ENCODE assay signal across 8 mouse cellular contexts in the genomic region with DNA sequence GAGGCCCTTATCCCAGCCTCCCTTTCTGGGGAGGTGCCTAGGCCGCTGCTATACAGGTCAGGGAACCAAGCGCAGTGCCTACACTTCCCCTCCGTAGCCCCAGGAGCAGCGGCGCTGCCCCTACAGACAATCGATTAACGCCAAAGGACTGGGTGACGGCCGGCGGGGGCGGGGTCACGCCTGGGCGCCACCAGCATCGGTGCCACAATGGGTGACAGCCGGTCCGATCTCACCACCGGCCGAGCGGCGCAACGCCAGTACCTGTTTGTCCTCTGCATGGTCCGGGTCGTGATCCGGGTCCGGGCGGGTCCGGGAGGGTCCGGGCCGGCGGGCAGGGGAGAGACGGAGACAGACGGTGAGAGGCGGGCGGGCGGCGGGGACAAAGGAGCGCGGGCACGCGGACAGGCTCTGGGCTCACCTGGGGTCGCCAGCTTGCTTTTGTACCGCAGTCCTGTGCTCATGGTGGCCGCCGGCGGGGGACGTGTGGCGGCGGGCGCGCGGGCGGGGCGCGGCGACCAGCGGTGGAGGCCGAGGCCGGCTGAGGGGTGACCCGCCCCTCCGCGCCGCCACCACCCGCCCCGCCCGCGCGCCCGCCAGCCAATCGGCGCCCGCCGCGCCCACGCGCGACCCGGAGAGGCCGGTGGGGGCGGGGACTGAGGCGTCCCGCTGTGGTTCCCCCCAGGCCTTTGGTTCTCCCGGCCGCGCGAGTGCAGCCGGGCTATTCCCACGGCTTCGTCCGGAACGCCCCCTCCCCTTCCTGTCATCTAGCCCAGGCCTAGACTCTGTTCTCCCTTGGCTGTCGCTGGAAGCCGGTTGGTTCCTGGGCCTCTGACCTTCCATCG. TPM values are rescaled to one million over a fixed set of nuclear protein-coding genes. Genes with fewer than 3 reads are reported as not detected.
DNase-seq lines count a peak whose midpoint lies in the region; ATAC-seq and TF ChIP-seq lines count a peak whose summit lies in the region.

A gene (minus strand): TSS at position 565 of the 842 bp plus-strand sequence.

- in situ Hi-C loops in ES-E14 (cut with MboI; ENCODE audit: low sequenced_read_pairs in 2 of 2, unreplicated experiment in 2 of 2) = loop anchor here in 1 of 2 experiments (10.0 kb wide), 1 partner anchor 165 kb away; no protein-coding TSS in a partner anchor

- peak within 1 kb of the TSS; percentile 98 for H3K4me2 ChIP-seq in heart, embryonic 14.5 days (ENCODE audit: low read length)
- H3K4me2 ChIP-seq in liver, embryonic 14.5 days (ENCODE audit: low read depth) = peak within 1 kb of the TSS; percentile 72
- H3K4me2 ChIP-seq in neural tube, embryonic 11.5 days (ENCODE audit: low read depth) = peak within 1 kb of the TSS; percentile 82

- no peaks in the 10 kb centered on the region for H3K36me3 ChIP-seq in ES-E14 (ENCODE audit: control insufficient read depth, insufficient read depth, low read length, poor library complexity, severe bottlenecking)
- no peaks in the 10 kb centered on the region for H3K36me3 ChIP-seq in erythroblast, embryonic 14.5 days (ENCODE audit: control insufficient read depth)
- H3K36me3 ChIP-seq in heart, embryonic 14.5 days (ENCODE audit: control insufficient read depth, insufficient read depth, low read length) = no peaks in the 10 kb centered on the region
- no peaks in the 10 kb centered on the region for H3K36me3 ChIP-seq in liver, embryonic 14.5 days (replicated peaks; ENCODE audit: control insufficient read depth, insufficient read depth, low read depth)
- 0 out of 2 replicates have a peak, but pooled peaks cover under 1% of the 10 kb centered on the region for H3K36me3 ChIP-seq in neural tube, embryonic 11.5 days (ENCODE audit: control insufficient read depth, insufficient read depth, low read length)

- H3K27me3 ChIP-seq in erythroblast, embryonic 14.5 days (ENCODE audit: control insufficient read depth) = peaks cover 83% of the 10 kb centered on the region
- peaks cover 55% of the 10 kb centered on the region for H3K27me3 ChIP-seq in heart, embryonic 14.5 days (ENCODE audit: control insufficient read depth, insufficient read depth, low read length)
- H3K27me3 ChIP-seq in liver, embryonic 14.5 days (ENCODE audit: control insufficient read depth, insufficient read depth, low read length) = peaks cover 66% of the 10 kb centered on the region
- peaks cover 31% of the 10 kb centered on the region for H3K27me3 ChIP-seq in neural tube, embryonic 11.5 days (ENCODE audit: control insufficient read depth, insufficient read depth, low read length)

- TF ChIP-seq CTCF in bone marrow macrophage, adult 2 months (IDR thresholded peaks at IDR 0.05; ENCODE audit: low read depth, low read length) = no peak
- TF ChIP-seq CTCF in liver, embryonic 14.5 days (IDR thresholded peaks at IDR 0.05; ENCODE audit: low read depth) = no peak

- no peak for TF ChIP-seq POLR2A in bone marrow macrophage, adult 2 months (IDR thresholded peaks at IDR 0.05; ENCODE audit: borderline replicate concordance, low read depth, low read length)

- H3K4me1 ChIP-seq in ES-E14 (ENCODE audit: control insufficient read depth in 2 of 2, insufficient read depth in 2 of 2, low read length in 2 of 2, poor library complexity in 1 of 2) = no peaks in the 10 kb centered on the region
- peaks cover 4% of the 10 kb centered on the region; the same call in 1 of the 2 replicates for H3K4me1 ChIP-seq in bone marrow macrophage, adult 2 months (ENCODE audit: control insufficient read depth, insufficient read depth, low read length)
- H3K4me1 ChIP-seq in erythroblast, embryonic 14.5 days (ENCODE audit: control insufficient read depth) = peaks cover 18% of the 10 kb centered on the region
- H3K4me1 ChIP-seq in heart, embryonic 14.5 days (ENCODE audit: control insufficient read depth in 2 of 2, insufficient read depth in 2 of 2, low read length in 2 of 2) = peaks cover 11 to 20% of the 10 kb centered on the region in 2 experiments; a peak in 3 of 4 replicates
- no peaks in the 10 kb centered on the region; a peak in 1 of 4 replicates for H3K4me1 ChIP-seq in liver, embryonic 14.5 days (replicated peaks; ENCODE audit: control insufficient read depth in 2 of 2, insufficient read depth in 2 of 2, low read length in 1 of 2)
- H3K4me1 ChIP-seq in neural tube, embryonic 11.5 days (ENCODE audit: control insufficient read depth, insufficient read depth, low read length) = peaks cover 24% of the 10 kb centered on the region

- WGBS in heart, embryonic 14.5 days = under 1% methylated on average over 48 of the region's 93 CpGs
- WGBS in liver, embryonic 14.5 days (ENCODE audit: insufficient replicate concordance) = under 1% methylated on average over 84 of the region's 93 CpGs
- WGBS in neural tube, embryonic 11.5 days = under 1% methylated on average over 55 of the region's 93 CpGs

- ATAC-seq in heart, embryonic 14.5 days (ENCODE audit: insufficient number of reproducible peaks, insufficient read depth, low FRiP score, low read depth) = peak; percentile 60
- ATAC-seq in liver, embryonic 14.5 days (ENCODE audit: insufficient read depth) = peak; percentile 39
- peak; percentile 64 for ATAC-seq in neural tube, embryonic 11.5 days (ENCODE audit: insufficient read depth, low FRiP score, low TSS enrichment)
- ATAC-seq in inflammation-experienced regulatory T-cells, adult 6 months = no peak

- H3K9ac ChIP-seq in ES-E14 (ENCODE audit: insufficient read depth, low read depth, low read length, poor library complexity, severe bottlenecking) = 0 out of 2 replicates have a peak within 1 kb of the TSS, but pooled peaks have one; percentile 21
- H3K9ac ChIP-seq in heart, embryonic 14.5 days (ENCODE audit: low read length) = peak within 1 kb of the TSS; percentile 80
- H3K9ac ChIP-seq in liver, embryonic 14.5 days (replicated peaks) = no peak within 1 kb of the TSS
- peak within 1 kb of the TSS; percentile 90 for H3K9ac ChIP-seq in neural tube, embryonic 11.5 days (ENCODE audit: low read length)

- DNase-seq in ES-E14 (ENCODE audit: low read depth, low spot score) = no peak
- DNase-seq in kidney, postnatal 14 days = peak; percentile 81
- DNase-seq in liver, embryonic 14.5 days (ENCODE audit: low read depth in 3 of 3, low spot score in 3 of 3) = no peak
- DNase-seq in neural tube, embryonic 11.5 days (ENCODE audit: low spot score) = peak; percentile 73

- no peak within 1 kb of the TSS for H3K27ac ChIP-seq in ES-E14 (ENCODE audit: insufficient read depth, low read depth, low read length, poor library complexity, severe bottlenecking)
- H3K27ac ChIP-seq in bone marrow macrophage, adult 2 months (ENCODE audit: insufficient read depth, low read depth, low read length) = no peak within 1 kb of the TSS
- no peak within 1 kb of the TSS for H3K27ac ChIP-seq in heart, embryonic 14.5 days (replicated peaks in 1 of 2; ENCODE audit: control insufficient read depth in 1 of 2, insufficient read depth in 1 of 2, low read depth in 2 of 2, low read length in 2 of 2)
- H3K27ac ChIP-seq in liver, embryonic 14.5 days = no peak within 1 kb of the TSS
- H3K27ac ChIP-seq in neural tube, embryonic 11.5 days (ENCODE audit: low read depth, low read length) = peak within 1 kb of the TSS; percentile 45

- H3K4me3 ChIP-seq in ES-E14 (ENCODE audit: insufficient read depth in 1 of 2, low read depth in 1 of 2, low read length in 2 of 2, poor library complexity in 1 of 2, severe bottlenecking in 1 of 2) = peak within 1 kb of the TSS; percentile 71 to 80; a peak in 3 of 4 replicates
- H3K4me3 ChIP-seq in bone marrow macrophage, adult 2 months (ENCODE audit: insufficient read depth, low read length) = peak within 1 kb of the TSS; percentile 59
- peak within 1 kb of the TSS; percentile 55 for H3K4me3 ChIP-seq in erythroblast, embryonic 14.5 days (replicated peaks)
- peak within 1 kb of the TSS; percentile 51 to 74 for H3K4me3 ChIP-seq in heart, embryonic 14.5 days (ENCODE audit: control insufficient read depth in 1 of 2, insufficient read depth in 1 of 2, low read depth in 1 of 2, low read length in 2 of 2)
- peak within 1 kb of the TSS; percentile 30 to 57 for H3K4me3 ChIP-seq in liver, embryonic 14.5 days (ENCODE audit: insufficient read depth in 1 of 2, low read depth in 2 of 2, low read length in 2 of 2)
- peak within 1 kb of the TSS; percentile 77 for H3K4me3 ChIP-seq in neural tube, embryonic 11.5 days (ENCODE audit: low read depth, low read length)

- TF ChIP-seq EP300 in liver, embryonic 14.5 days (IDR thresholded peaks at IDR 0.05; ENCODE audit: low read depth) = no peak

- H3K9me3 ChIP-seq in ES-E14 (ENCODE audit: control insufficient read depth, insufficient read depth, low read depth, low read length) = no peaks in the 10 kb centered on the region
- peaks cover 5% of the 10 kb centered on the region for H3K9me3 ChIP-seq in erythroblast, embryonic 14.5 days (ENCODE audit: control insufficient read depth, low read length)
- no peaks in the 10 kb centered on the region for H3K9me3 ChIP-seq in heart, embryonic 14.5 days (ENCODE audit: control insufficient read depth, low read length)
- H3K9me3 ChIP-seq in liver, embryonic 14.5 days (ENCODE audit: control insufficient read depth, low read length) = no peaks in the 10 kb centered on the region
- H3K9me3 ChIP-seq in neural tube, embryonic 11.5 days (ENCODE audit: control insufficient read depth, low read length) = no peaks in the 10 kb centered on the region

TF ChIP-seq in ES-E14, 5 proteins besides CTCF, POLR2A, EP300 and RAD21:
- no peak for TF ChIP-seq MAFK (IDR thresholded peaks at IDR 0.05; ENCODE audit: insufficient read depth, low read depth, low read length)

RNA-seq across cellular contexts. Expression of the gene that starts here (rescaled TPM):
- total RNA-seq in ES-E14 (2012; rRNA removed) = 0.74 and 3.0 TPM in 2 replicates
- 0.60 and 0.83 TPM in 2 replicates for polyA plus RNA-seq in bone marrow macrophage, adult 2 months (2012; ENCODE audit: insufficient read depth, insufficient read length, missing spikeins)
- 0.03 TPM in 1 of 2 replicates, not detected in the other for polyA plus RNA-seq in erythroblast, embryonic 14.5 days (2012)
- polyA plus RNA-seq in heart, embryonic 14.5 days (2014; fragmentation: Nextera tagmentation; extraction: Ambion mirVana) = 5.8 and 7.3 TPM in 2 replicates
- 2.0 and 2.2 TPM in 2 replicates for polyA plus RNA-seq in liver, embryonic 14.5 days (2012; rRNA removed)
- 1.6 and 1.9 TPM in 2 replicates for polyA plus RNA-seq in liver, embryonic 14.5 days (2014; fragmentation: Nextera tagmentation; extraction: Ambion mirVana)
- polyA plus RNA-seq in neural tube, embryonic 11.5 days (2014; fragmentation: Nextera tagmentation; extraction: Ambion mirVana) = 68.6 and 79.8 TPM in 2 replicates
- under 1 TPM; 0.72 to 0.78 (median 0.77) TPM for polyA plus RNA-seq in inflammation-experienced regulatory T-cells, adult 6 months (2017; shearing (Covaris generic))

Comparison
In these comparisons a context has a peak if more than half of its experiments do, and no peak if none do; other contexts are left out.
1. DNase-seq: peak in kidney, postnatal 14 days (single experiment) and neural tube, embryonic 11.5 days (single experiment); none in ES-E14 (single experiment) and liver, embryonic 14.5 days (0 of 3).
2. Peak in every context shown above with its lines, with median percentiles within 50 percentile points of each other: H3K4me3 ChIP-seq and H3K4me2 ChIP-seq.